Mouse (Mus musculus) C2C12 (cell line): ENCODE measurements around the gene Mymx.

ENCODE experiments used
- CEBPB ChIP-seq: IDR thresholded peaks from one replicate; pipeline ENCODE4 v1.6.1; 2011; ENCODE audit warnings: low read depth, mild to moderate bottlenecking, control low read depth, moderate library complexity
- CTCF ChIP-seq: IDR thresholded peaks from one replicate; pipeline ENCODE4 v1.5.1; 2011; ENCODE audit not compliant: control insufficient read depth, insufficient read depth, insufficient read length
- MAX ChIP-seq: IDR thresholded peaks from one replicate; pipeline ENCODE4 v1.6.1; 2011; ENCODE audit warnings: mild to moderate bottlenecking, control low read depth
- USF1 ChIP-seq: IDR thresholded peaks from one replicate; pipeline ENCODE4 v1.6.1; 2011; ENCODE audit warnings: low read depth, mild to moderate bottlenecking, control low read depth, moderate library complexity

DNA sequence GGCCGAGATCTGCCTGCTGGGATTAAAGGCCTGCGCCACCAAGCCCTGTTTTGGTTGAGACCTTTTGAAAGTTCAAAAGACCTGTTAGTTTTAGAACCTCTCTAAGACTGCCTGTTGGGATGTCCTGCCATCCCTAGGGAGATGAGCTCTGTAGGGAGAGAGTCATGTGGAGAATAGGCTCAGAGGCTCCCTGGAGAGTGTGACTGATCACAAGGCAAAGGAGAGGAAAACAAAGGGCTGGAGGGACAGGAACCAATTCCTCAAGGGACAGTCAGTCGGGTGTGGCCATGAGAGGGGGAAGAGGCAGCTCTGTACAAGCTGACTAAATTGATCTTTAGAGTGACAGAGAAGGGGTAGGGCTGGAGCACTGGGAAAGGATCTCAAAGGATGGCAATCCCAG lies 26.3 kb upstream of the Mymx start:
- TF ChIP-seq CTCF (no peak), CEBPB (no peak), USF1 (peak; percentile 19), MAX (no peak)
